Mouse (Mus musculus): ENCODE measurements at regions not wholly inside any gene's neighbourhood (a gene's known extent, or its start where the extent isn't known, plus 50 kb on each side); places are given as distances from the start of the nearest gene placed in this dataset.

DNA sequence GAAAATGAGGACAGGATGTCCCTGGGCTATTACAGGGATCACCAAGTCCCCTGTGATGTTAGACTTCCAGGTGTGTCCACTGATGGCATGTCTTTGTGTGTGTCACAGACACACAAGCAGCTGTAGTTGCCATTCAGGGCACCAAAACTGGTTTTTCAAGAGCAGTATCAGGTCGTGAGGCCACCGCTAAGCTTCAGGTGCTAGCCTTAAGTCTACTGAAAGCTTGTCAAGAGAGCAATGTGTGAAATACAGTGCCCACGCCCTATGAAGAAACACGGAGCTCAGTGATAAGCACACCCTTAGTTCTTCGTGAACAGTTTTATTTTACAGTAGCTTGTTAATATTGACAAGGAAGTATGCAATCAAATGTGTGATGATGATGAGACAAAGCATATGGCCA is 66.7 kb upstream of the Tecrl start:
- TF ChIP-seq CTCF (IDR thresholded peaks at IDR 0.05; ENCODE audit: low read depth, low read length) (no peak), POLR2A (IDR thresholded peaks at IDR 0.05; ENCODE audit: extremely low read depth, insufficient read depth, low read length) (no peak)
